Mouse (Mus musculus): ENCODE data around the gene Stac3. TPM values are rescaled to one million over a fixed set of nuclear protein-coding genes. Genes with fewer than 3 reads are reported as not detected.
A peak's percentile ranks its signal among the peaks of the same experiment; 100 is the strongest.

Gene Stac3
- polyA plus RNA-seq, 1 experiment from 2014 or later: 2.4 TPM

GRCm38 (mm10) chr10:127534036-127534928 lies 32.8 kb downstream of the Stac3 start, which contains the start of gene Nxph4:
Gene Nxph4 (minus strand): TSS chr10:127534559.
- under 1% methylated on average over 42 of the region's 78 CpGs for WGBS
- Histone ChIP-seq H3K9ac (peak within 1 kb of the TSS; percentile 86), H3K27me3 (peaks cover 61% of the 10 kb centered on the region), H3K27ac (replicated peaks) (peak within 1 kb of the TSS; percentile 92), H3K36me3 (peaks cover 12% of the 10 kb centered on the region), H3K4me1 (replicated peaks) (peaks cover 85% of the 10 kb centered on the region), H3K4me2 (peak within 1 kb of the TSS; percentile 81), H3K9me3 (no peaks in the 10 kb centered on the region), H3K4me3 (peak within 1 kb of the TSS; percentile 69)
- ATAC-seq (ENCODE audit: low read depth): peak; percentile 17; the same call in 1 of the 2 replicates

DNA sequence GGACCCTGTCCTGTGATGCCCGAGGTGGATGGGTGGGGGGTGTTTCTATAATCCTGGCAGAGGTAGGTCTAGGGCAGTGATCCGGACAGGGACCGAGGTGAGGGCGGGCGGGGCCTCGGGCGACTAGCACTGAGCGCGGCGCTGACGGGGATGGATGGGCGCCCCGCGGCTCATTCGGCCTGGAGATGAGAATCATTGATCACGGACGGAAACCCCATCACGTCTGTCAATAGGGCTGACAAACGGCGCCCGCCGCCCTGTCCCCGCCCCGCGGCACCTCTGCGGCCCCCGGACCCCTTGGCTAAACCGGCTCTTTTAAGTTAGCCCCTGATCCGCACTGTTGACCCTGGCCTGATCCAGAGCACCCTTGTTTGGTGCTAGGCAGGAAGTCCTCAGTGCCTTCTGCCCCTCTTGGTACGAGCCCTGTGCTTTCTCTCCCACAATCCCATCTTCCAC lies 33.5 kb downstream of the Stac3 start:
- H3K9ac ChIP-seq: peak overlapping the region; percentile 86
- H3K4me3 ChIP-seq: peak overlapping the region; percentile 69
- H3K36me3 ChIP-seq: peaks cover 19% of the 10 kb centered on the region
- H3K4me2 ChIP-seq: peak overlapping the region; percentile 81
- peaks cover 78% of the 10 kb centered on the region for H3K4me1 ChIP-seq (replicated peaks)
- ATAC-seq (ENCODE audit: low read depth): 0 out of 2 replicates have a peak, but pooled peaks have one; percentile 1
- WGBS: under 1% methylated on average over 29 of the region's 30 CpGs
- no peaks in the 10 kb centered on the region for H3K9me3 ChIP-seq
- H3K27ac ChIP-seq (replicated peaks): peak overlapping the region; percentile 92
- H3K27me3 ChIP-seq: peaks cover 55% of the 10 kb centered on the region

DNA sequence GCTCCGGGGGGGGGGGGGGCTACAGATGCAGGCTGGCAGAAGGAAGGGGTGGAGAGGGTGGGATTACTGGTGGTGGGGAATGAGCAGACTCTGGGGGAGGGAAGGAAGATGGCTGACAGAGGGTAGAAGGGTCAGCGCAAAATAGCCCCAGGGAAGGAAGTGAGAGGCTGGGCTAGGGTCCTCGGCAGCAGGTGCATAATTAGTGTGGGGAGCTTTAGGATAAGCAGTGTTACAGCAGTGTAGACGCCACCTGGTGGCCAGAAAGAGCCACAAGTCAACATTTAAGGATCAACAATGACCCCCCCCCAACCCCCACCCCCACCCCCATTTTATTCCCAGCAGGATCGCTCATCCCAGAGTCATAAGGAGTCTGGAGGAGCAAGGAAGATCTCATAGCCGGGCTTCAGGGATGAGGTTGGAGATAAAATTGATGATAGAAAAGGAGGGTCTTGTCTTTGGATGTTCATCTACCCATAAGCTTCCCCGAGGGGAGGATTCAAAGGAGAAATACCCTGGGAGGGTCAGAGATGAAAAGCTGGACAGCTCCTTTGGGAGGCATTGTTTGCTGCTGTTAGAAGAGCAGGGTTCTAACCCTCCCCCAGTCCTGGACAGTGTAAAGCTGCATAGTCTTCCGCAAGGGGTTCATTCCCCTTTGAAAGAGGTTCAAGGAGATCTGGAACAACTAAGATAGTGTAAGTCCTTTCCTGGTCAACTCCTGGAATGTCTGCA lies 35.3 kb downstream of the Stac3 start:
- Histone ChIP-seq H3K4me1 (replicated peaks) (peaks cover 60% of the 10 kb centered on the region), H3K4me2 (peak overlapping the region; percentile 10; the same call in 1 of the 2 replicates), H3K36me3 (peaks cover 37% of the 10 kb centered on the region), H3K9me3 (no peaks in the 10 kb centered on the region), H3K4me3 (no peak overlapping the region), H3K27me3 (peaks cover 40% of the 10 kb centered on the region), H3K27ac (replicated peaks) (peak overlapping the region; percentile 92), H3K9ac (0 out of 2 replicates have a peak overlapping the region, but pooled peaks have one; percentile 35)
- 12% methylated on average over 8 of the region's 8 CpGs for WGBS
- peak; percentile 11 for ATAC-seq (ENCODE audit: low read depth)

DNA sequence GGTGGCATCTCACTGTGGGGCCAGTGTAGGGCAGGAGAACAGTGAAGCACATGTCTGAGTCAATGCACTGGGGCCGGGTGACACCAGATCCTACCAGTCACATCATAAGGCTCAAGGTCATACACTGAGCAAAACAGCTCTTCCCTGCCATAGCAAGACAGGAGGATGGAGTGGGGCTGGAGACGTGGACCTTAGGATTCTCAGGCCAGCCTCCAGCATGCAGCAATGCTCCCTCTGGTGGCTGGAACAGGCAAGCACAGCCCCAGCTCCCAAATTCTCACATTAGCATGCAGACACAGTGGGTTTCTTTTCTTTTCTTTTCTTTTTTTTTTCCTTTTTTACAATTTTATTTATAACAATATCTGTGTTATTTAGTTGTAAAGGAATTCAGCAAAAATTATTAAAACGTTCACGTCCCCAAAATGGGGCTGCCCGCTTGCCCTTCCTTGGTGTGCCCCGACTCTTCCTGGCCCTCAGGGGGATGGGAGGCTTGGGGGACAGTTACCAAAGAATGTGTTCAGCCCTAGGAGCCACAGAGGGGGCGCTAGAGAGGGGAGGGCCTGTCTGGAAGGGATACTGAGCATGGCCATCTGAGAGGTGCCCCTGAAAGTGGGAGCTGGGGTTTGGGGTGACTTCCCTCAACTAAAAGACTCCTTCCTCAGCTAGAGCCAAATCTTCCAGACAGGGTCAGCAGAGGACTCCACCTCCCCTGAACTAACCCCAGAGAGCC lies 36.5 kb downstream of the Stac3 start:
- peak overlapping the region; percentile 92 for H3K27ac ChIP-seq (replicated peaks)
- peaks cover 29% of the 10 kb centered on the region for H3K27me3 ChIP-seq
- WGBS: 24% methylated on average over 7 of the region's 7 CpGs
- H3K9me3 ChIP-seq: no peaks in the 10 kb centered on the region
- H3K4me3 ChIP-seq: no peak overlapping the region
- H3K4me2 ChIP-seq: no peak overlapping the region
- ATAC-seq (ENCODE audit: low read depth): 0 out of 2 replicates have a peak, but pooled peaks have one; percentile 6
- H3K36me3 ChIP-seq: peaks cover 49% of the 10 kb centered on the region
- peak overlapping the region; percentile 26; the same call in 1 of the 2 replicates for H3K9ac ChIP-seq
- H3K4me1 ChIP-seq (replicated peaks): peaks cover 58% of the 10 kb centered on the region

GRCm38 (mm10) chr10:127541510-127541909 lies 40.0 kb downstream of the Stac3 start:
- Histone ChIP-seq H3K9me3 (no peaks in the 10 kb centered on the region), H3K4me1 (replicated peaks) (peaks cover 23% of the 10 kb centered on the region), H3K4me3 (no peak overlapping the region), H3K36me3 (peaks cover 84% of the 10 kb centered on the region), H3K27me3 (no peaks in the 10 kb centered on the region), H3K9ac (no peak overlapping the region), H3K27ac (replicated peaks) (no peak overlapping the region), H3K4me2 (no peak overlapping the region)
- 94% methylated on average over 8 of the region's 8 CpGs for WGBS
- no peak for ATAC-seq (ENCODE audit: low read depth)

DNA sequence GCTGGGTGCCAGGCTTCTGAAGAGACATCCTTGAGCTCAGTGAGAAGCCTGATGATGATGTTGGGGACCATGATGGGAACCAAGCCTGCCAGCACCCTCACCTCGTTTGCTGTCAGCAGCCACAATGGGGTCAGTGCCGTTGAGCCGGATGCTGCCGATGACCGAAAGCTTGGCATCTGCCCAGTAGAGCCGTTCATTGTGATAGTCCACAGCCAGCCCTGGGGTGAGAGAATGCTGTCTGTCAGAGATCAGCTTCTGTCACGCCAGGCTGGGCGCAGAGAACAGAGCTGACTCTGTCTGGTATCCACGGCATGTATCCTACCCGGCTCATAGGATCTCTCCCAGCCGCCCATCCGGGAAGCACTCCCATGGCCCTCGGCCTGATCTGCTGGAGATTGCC lies 40.6 kb downstream of the Stac3 start:
- no peak for ATAC-seq (ENCODE audit: low read depth)
- H3K36me3 ChIP-seq: peaks cover 90% of the 10 kb centered on the region
- no peaks in the 10 kb centered on the region for H3K27me3 ChIP-seq
- 78% methylated on average over 13 of the region's 13 CpGs for WGBS
- H3K4me1 ChIP-seq (replicated peaks): peaks cover 18% of the 10 kb centered on the region
- no peak overlapping the region for H3K4me2 ChIP-seq
- no peak overlapping the region for H3K4me3 ChIP-seq
- H3K9ac ChIP-seq: no peak overlapping the region
- H3K27ac ChIP-seq (replicated peaks): peak overlapping the region; percentile 62
- H3K9me3 ChIP-seq: no peaks in the 10 kb centered on the region

GRCm38 (mm10) chr10:127542720-127543119 lies 41.2 kb downstream of the Stac3 start:
- Histone ChIP-seq H3K36me3 (peaks cover 96% of the 10 kb centered on the region), H3K27me3 (no peaks in the 10 kb centered on the region), H3K4me3 (no peak overlapping the region), H3K4me1 (replicated peaks) (peaks cover 12% of the 10 kb centered on the region), H3K27ac (replicated peaks) (peak overlapping the region; percentile 62), H3K9me3 (no peaks in the 10 kb centered on the region), H3K9ac (no peak overlapping the region), H3K4me2 (no peak overlapping the region)
- no peak for ATAC-seq (ENCODE audit: low read depth)
- WGBS: 33% methylated on average over 6 of the region's 6 CpGs

DNA sequence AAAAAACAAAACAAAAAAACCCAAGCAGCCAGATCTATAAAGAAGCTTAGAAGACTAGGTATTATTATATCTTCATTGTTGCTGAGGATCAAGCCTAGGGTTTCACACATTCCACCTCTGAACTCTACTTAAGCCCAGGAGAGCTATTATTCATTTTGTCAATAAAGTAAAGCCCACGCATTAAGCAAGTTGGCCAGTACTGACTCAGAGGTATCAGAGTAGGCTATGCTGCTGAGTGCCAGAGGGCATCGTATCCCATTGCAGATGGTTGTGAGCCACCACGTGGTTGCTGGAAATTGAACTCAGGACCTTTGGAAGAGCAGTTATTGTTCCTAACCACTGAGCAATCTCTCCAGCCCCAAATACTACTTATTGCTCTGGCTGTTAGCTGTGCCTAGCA lies 42.4 kb downstream of the Stac3 start:
- Histone ChIP-seq H3K9me3 (no peaks in the 10 kb centered on the region), H3K4me2 (no peak overlapping the region), H3K36me3 (peaks cover 100% of the 10 kb centered on the region), H3K4me3 (no peak overlapping the region), H3K27ac (replicated peaks) (no peak overlapping the region), H3K9ac (no peak overlapping the region), H3K27me3 (no peaks in the 10 kb centered on the region), H3K4me1 (replicated peaks) (peaks cover 11% of the 10 kb centered on the region)
- WGBS: 66% methylated on average over 3 of the region's 3 CpGs
- ATAC-seq (ENCODE audit: low read depth): no peak

- Histone ChIP-seq H3K4me2 (no peak overlapping the region), H3K27ac (replicated peaks) (no peak overlapping the region), H3K27me3 (no peaks in the 10 kb centered on the region), H3K4me1 (replicated peaks) (peaks cover 11% of the 10 kb centered on the region), H3K9ac (no peak overlapping the region), H3K9me3 (no peaks in the 10 kb centered on the region), H3K4me3 (no peak overlapping the region), H3K36me3 (peaks cover 100% of the 10 kb centered on the region)
- ATAC-seq (ENCODE audit: low read depth): no peak
- 95% methylated on average over 20 of the region's 20 CpGs for WGBS
These were observed 42.9 kb downstream of the Stac3 start for GRCm38 (mm10) chr10:127544375-127544774.

DNA sequence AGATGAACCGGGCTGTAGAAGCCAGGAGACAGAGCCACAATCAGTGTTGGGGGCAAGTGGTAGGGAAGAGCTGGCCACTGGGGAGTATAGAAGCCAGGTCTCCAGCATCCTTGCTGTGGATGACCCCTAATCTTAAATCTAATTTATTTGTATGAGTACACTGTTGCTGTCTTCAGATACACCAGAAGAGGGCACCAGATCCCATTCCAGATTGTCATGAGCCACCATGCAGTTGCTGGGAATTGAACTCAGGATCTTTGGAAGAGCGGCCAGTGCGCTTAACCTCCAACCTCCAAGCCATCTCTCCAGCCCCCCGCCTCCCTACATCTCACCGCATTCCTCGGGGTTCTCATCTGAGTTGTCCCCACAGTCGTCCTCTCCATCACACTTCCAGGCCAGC lies 45.0 kb downstream of the Stac3 start:
- Histone ChIP-seq H3K4me3 (no peak overlapping the region), H3K27me3 (no peaks in the 10 kb centered on the region), H3K9me3 (no peaks in the 10 kb centered on the region), H3K9ac (no peak overlapping the region), H3K4me1 (replicated peaks) (peaks cover 11% of the 10 kb centered on the region), H3K36me3 (peaks cover 100% of the 10 kb centered on the region), H3K27ac (replicated peaks) (no peak overlapping the region), H3K4me2 (no peak overlapping the region)
- no peak for ATAC-seq (ENCODE audit: low read depth)
- 88% methylated on average over 7 of the region's 7 CpGs for WGBS

- H3K9me3 ChIP-seq: no peaks in the 10 kb centered on the region
- H3K4me3 ChIP-seq: no peak overlapping the region
- ATAC-seq (ENCODE audit: low read depth): no peak
- H3K36me3 ChIP-seq: peaks cover 100% of the 10 kb centered on the region
- H3K9ac ChIP-seq: no peak overlapping the region
- H3K27me3 ChIP-seq: no peaks in the 10 kb centered on the region
- no peaks in the 10 kb centered on the region for H3K4me1 ChIP-seq (replicated peaks)
- no peak overlapping the region for H3K4me2 ChIP-seq
- no peak overlapping the region for H3K27ac ChIP-seq (replicated peaks)
- WGBS: 90% methylated on average over 15 of the region's 15 CpGs
These were observed 46.8 kb downstream of the Stac3 start for GRCm38 (mm10) chr10:127548236-127548635.

Data from neural tube, embryonic 13.5 days (tissue).